Mouse (Mus musculus): ENCODE measurements around the gene Cadps. TPM values are rescaled to one million over a fixed set of nuclear protein-coding genes. Genes with fewer than 3 reads are reported as not detected.

Cadps gene
- polyA plus RNA-seq, 2 experiments = 0.01 TPM; not detected in 1

- DNase-seq (ENCODE audit: low read depth in 3 of 3, low spot score in 3 of 3) (no peak), ATAC-seq (ENCODE audit: insufficient read depth) (no peak)
- Histone ChIP-seq H3K4me1 (replicated peaks; ENCODE audit: control insufficient read depth in 2 of 2, insufficient read depth in 2 of 2, low read length in 1 of 2) (no peaks in the 10 kb centered on the region), H3K36me3 (replicated peaks; ENCODE audit: control insufficient read depth, insufficient read depth, low read depth) (no peaks in the 10 kb centered on the region), H3K9me3 (ENCODE audit: control insufficient read depth, low read length) (no peaks in the 10 kb centered on the region), H3K9ac (replicated peaks) (no peak overlapping the region), H3K27ac (no peak overlapping the region), H3K4me2 (ENCODE audit: low read depth) (no peak overlapping the region), H3K4me3 (ENCODE audit: insufficient read depth in 1 of 2, low read depth in 2 of 2, low read length in 2 of 2) (no peak overlapping the region), H3K27me3 (ENCODE audit: control insufficient read depth, insufficient read depth, low read length) (no peaks in the 10 kb centered on the region)
- TF ChIP-seq EP300 (IDR thresholded peaks at IDR 0.05; ENCODE audit: low read depth) (no peak), CTCF (IDR thresholded peaks at IDR 0.05; ENCODE audit: low read depth) (no peak)
- 33% methylated on average over 6 of the region's 6 CpGs for WGBS (ENCODE audit: insufficient replicate concordance)
Measured at GRCm38 (mm10) chr14:12387176-12387575, 435.7 kb downstream of the Cadps start.

- no peaks in the 10 kb centered on the region for H3K27me3 ChIP-seq (ENCODE audit: control insufficient read depth, insufficient read depth, low read length)
- ATAC-seq (ENCODE audit: insufficient read depth) (no peak), DNase-seq (ENCODE audit: low read depth in 3 of 3, low spot score in 3 of 3) (no peak)
- no peaks in the 10 kb centered on the region for H3K4me1 ChIP-seq (replicated peaks; ENCODE audit: control insufficient read depth in 2 of 2, insufficient read depth in 2 of 2, low read length in 1 of 2)
- no peaks in the 10 kb centered on the region for H3K36me3 ChIP-seq (replicated peaks; ENCODE audit: control insufficient read depth, insufficient read depth, low read depth)
- 18% methylated on average over 9 of the region's 9 CpGs for WGBS (ENCODE audit: insufficient replicate concordance)
- no peaks in the 10 kb centered on the region for H3K9me3 ChIP-seq (ENCODE audit: control insufficient read depth, low read length)
- no peak overlapping the region for H3K27ac ChIP-seq
- H3K9ac ChIP-seq (replicated peaks) = no peak overlapping the region
- TF ChIP-seq EP300 (IDR thresholded peaks at IDR 0.05; ENCODE audit: low read depth) (no peak), CTCF (IDR thresholded peaks at IDR 0.05; ENCODE audit: low read depth) (no peak)
- H3K4me2 ChIP-seq (ENCODE audit: low read depth) = no peak overlapping the region
- no peak overlapping the region for H3K4me3 ChIP-seq (ENCODE audit: insufficient read depth in 1 of 2, low read depth in 2 of 2, low read length in 2 of 2)
Measured at GRCm38 (mm10) chr14:12377883-12378282, 445.0 kb downstream of the Cadps start.

- no peak for TF ChIP-seq CTCF (IDR thresholded peaks at IDR 0.05; ENCODE audit: low read depth)
- TF ChIP-seq EP300 (IDR thresholded peaks at IDR 0.05; ENCODE audit: low read depth) = no peak
- H3K4me2 ChIP-seq (ENCODE audit: low read depth) = no peak overlapping the region
- no peak overlapping the region for H3K4me3 ChIP-seq (ENCODE audit: insufficient read depth in 1 of 2, low read depth in 2 of 2, low read length in 2 of 2)
- WGBS (ENCODE audit: insufficient replicate concordance) = 79% methylated on average over 2 of the region's 2 CpGs
- H3K9ac ChIP-seq (replicated peaks) = no peak overlapping the region
- no peaks in the 10 kb centered on the region for H3K27me3 ChIP-seq (ENCODE audit: control insufficient read depth, insufficient read depth, low read length)
- H3K9me3 ChIP-seq (ENCODE audit: control insufficient read depth, low read length) = no peaks in the 10 kb centered on the region
- no peaks in the 10 kb centered on the region for H3K36me3 ChIP-seq (replicated peaks; ENCODE audit: control insufficient read depth, insufficient read depth, low read depth)
- H3K4me1 ChIP-seq (replicated peaks; ENCODE audit: control insufficient read depth in 2 of 2, insufficient read depth in 2 of 2, low read length in 1 of 2) = no peaks in the 10 kb centered on the region
- no peak for ATAC-seq (ENCODE audit: insufficient read depth)
- no peak overlapping the region for H3K27ac ChIP-seq
- no peak for DNase-seq (ENCODE audit: low read depth in 3 of 3, low spot score in 3 of 3)
Measured at GRCm38 (mm10) chr14:12377289-12377688, 445.6 kb downstream of the Cadps start.

GRCm38 (mm10) chr14:12375451-12375850 is 447.4 kb downstream of the Cadps start:
- Histone ChIP-seq H3K4me2 (ENCODE audit: low read depth) (no peak overlapping the region), H3K27ac (no peak overlapping the region), H3K4me3 (ENCODE audit: insufficient read depth in 1 of 2, low read depth in 2 of 2, low read length in 2 of 2) (no peak overlapping the region), H3K27me3 (ENCODE audit: control insufficient read depth, insufficient read depth, low read length) (no peaks in the 10 kb centered on the region), H3K4me1 (replicated peaks; ENCODE audit: control insufficient read depth in 2 of 2, insufficient read depth in 2 of 2, low read length in 1 of 2) (no peaks in the 10 kb centered on the region), H3K9ac (replicated peaks) (no peak overlapping the region), H3K9me3 (ENCODE audit: control insufficient read depth, low read length) (no peaks in the 10 kb centered on the region), H3K36me3 (replicated peaks; ENCODE audit: control insufficient read depth, insufficient read depth, low read depth) (no peaks in the 10 kb centered on the region)
- DNase-seq (ENCODE audit: low read depth in 3 of 3, low spot score in 3 of 3) (no peak), ATAC-seq (ENCODE audit: insufficient read depth) (no peak)
- TF ChIP-seq EP300 (IDR thresholded peaks at IDR 0.05; ENCODE audit: low read depth) = no peak
- WGBS (ENCODE audit: insufficient replicate concordance) = 60% methylated on average over 2 of the region's 2 CpGs

- ATAC-seq (ENCODE audit: insufficient read depth) = no peak
- no peaks in the 10 kb centered on the region for H3K36me3 ChIP-seq (replicated peaks; ENCODE audit: control insufficient read depth, insufficient read depth, low read depth)
- no peak overlapping the region for H3K9ac ChIP-seq (replicated peaks)
- DNase-seq (ENCODE audit: low read depth in 3 of 3, low spot score in 3 of 3) = no peak
- H3K4me2 ChIP-seq (ENCODE audit: low read depth) = no peak overlapping the region
- H3K4me3 ChIP-seq (ENCODE audit: insufficient read depth in 1 of 2, low read depth in 2 of 2, low read length in 2 of 2) = no peak overlapping the region
- no peak for TF ChIP-seq EP300 (IDR thresholded peaks at IDR 0.05; ENCODE audit: low read depth)
- no peak for TF ChIP-seq CTCF (IDR thresholded peaks at IDR 0.05; ENCODE audit: low read depth)
- H3K4me1 ChIP-seq (replicated peaks; ENCODE audit: control insufficient read depth in 2 of 2, insufficient read depth in 2 of 2, low read length in 1 of 2) = no peaks in the 10 kb centered on the region
- peaks cover 58% of the 10 kb centered on the region for H3K27me3 ChIP-seq (ENCODE audit: control insufficient read depth, insufficient read depth, low read length)
- no peak overlapping the region for H3K27ac ChIP-seq
- H3K9me3 ChIP-seq (ENCODE audit: control insufficient read depth, low read length) = no peaks in the 10 kb centered on the region
- WGBS (ENCODE audit: insufficient replicate concordance) = 9% methylated on average over 16 of the region's 16 CpGs
Measured at GRCm38 (mm10) chr14:12350271-12350916, 472.5 kb downstream of the Cadps start.

All from liver, embryonic 14.5 days (tissue).